Mouse (Mus musculus): ENCODE measurements around the gene Dbn1. TPM values are rescaled to one million over a fixed set of nuclear protein-coding genes. Genes with fewer than 3 reads are reported as not detected.
A peak's percentile ranks its signal among the peaks of the same experiment; 100 is the strongest.

Gene Dbn1
- polyA plus RNA-seq, 1 experiment from 2014 or later, result 792 TPM

DNA sequence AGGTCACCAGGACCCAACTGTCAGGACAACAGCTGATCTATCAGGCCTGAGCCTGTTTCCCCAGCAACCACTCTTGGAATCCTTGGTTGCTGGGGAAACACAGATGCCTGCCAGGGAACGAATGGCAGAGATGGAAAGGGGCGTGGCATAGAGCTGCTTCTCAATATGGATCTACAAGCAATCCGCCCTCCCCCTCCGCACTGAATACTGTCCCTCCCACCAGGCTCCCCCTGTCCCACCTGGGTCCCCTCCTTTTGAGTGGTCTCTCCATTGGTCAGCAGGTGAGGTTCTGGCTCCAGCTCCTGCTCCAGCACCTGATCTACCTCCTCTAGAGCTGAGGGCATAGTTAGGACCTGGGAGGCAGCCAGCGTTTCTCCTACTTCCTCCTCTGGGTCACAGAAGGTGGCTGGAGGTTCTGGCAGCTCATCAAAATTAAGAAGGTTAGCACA is 13.3 kb downstream of the Dbn1 start:
- H3K9ac ChIP-seq (replicated peaks; ENCODE audit: low read depth, low read length), result peak overlapping the region; percentile 36; the same call in 1 of the 2 replicates
- ATAC-seq, result peak; percentile 30
- H3K4me1 ChIP-seq (replicated peaks; ENCODE audit: control insufficient read depth, insufficient read depth, low read length), result peaks cover 51% of the 10 kb centered on the region
- peaks cover 40% of the 10 kb centered on the region for H3K36me3 ChIP-seq (ENCODE audit: control insufficient read depth, insufficient read depth)
- no peaks in the 10 kb centered on the region for H3K27me3 ChIP-seq (replicated peaks; ENCODE audit: control insufficient read depth, insufficient read depth, low read length)
- H3K9me3 ChIP-seq (ENCODE audit: control insufficient read depth, low read length), result no peaks in the 10 kb centered on the region
- peak overlapping the region; percentile 24; the same call in 1 of the 2 replicates for H3K4me2 ChIP-seq (ENCODE audit: low read length)
- peak overlapping the region; percentile 55 for H3K27ac ChIP-seq (ENCODE audit: low read length)
- no peak overlapping the region for H3K4me3 ChIP-seq (replicated peaks; ENCODE audit: low read length)
- 5% methylated on average over 5 of the region's 5 CpGs for WGBS

DNA sequence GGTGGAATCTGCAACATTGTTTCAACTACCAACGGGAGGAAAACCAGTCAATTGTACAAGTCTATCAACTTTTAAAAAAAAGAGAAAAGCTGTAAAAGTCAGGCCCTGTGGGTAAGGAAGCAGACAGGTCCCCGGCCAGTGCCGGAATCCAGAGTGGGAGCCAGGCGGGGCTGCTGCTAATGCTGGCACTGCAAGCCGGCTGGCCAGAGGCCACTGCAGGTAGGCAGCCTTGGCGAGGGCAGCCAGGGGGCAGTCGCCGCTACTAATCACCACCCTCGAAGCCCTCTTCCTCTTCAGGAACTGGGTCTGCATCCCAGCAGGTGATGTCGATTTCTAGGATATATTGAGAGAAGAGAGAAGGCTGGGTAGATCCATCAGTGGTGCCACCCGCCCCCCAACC is 13.9 kb downstream of the Dbn1 start:
- H3K36me3 ChIP-seq (ENCODE audit: control insufficient read depth, insufficient read depth), result peaks cover 34% of the 10 kb centered on the region
- H3K4me2 ChIP-seq (ENCODE audit: low read length), result peak overlapping the region; percentile 1; the same call in 1 of the 2 replicates
- H3K4me1 ChIP-seq (replicated peaks; ENCODE audit: control insufficient read depth, insufficient read depth, low read length), result peaks cover 58% of the 10 kb centered on the region
- 51% methylated on average over 11 of the region's 11 CpGs for WGBS
- H3K9ac ChIP-seq (replicated peaks; ENCODE audit: low read depth, low read length), result no peak overlapping the region
- ATAC-seq, result no peak
- no peaks in the 10 kb centered on the region for H3K27me3 ChIP-seq (replicated peaks; ENCODE audit: control insufficient read depth, insufficient read depth, low read length)
- H3K27ac ChIP-seq (ENCODE audit: low read length), result peak overlapping the region; percentile 33; the same call in 1 of the 2 replicates
- H3K4me3 ChIP-seq (replicated peaks; ENCODE audit: low read length), result no peak overlapping the region
- H3K9me3 ChIP-seq (ENCODE audit: control insufficient read depth, low read length), result no peaks in the 10 kb centered on the region

DNA sequence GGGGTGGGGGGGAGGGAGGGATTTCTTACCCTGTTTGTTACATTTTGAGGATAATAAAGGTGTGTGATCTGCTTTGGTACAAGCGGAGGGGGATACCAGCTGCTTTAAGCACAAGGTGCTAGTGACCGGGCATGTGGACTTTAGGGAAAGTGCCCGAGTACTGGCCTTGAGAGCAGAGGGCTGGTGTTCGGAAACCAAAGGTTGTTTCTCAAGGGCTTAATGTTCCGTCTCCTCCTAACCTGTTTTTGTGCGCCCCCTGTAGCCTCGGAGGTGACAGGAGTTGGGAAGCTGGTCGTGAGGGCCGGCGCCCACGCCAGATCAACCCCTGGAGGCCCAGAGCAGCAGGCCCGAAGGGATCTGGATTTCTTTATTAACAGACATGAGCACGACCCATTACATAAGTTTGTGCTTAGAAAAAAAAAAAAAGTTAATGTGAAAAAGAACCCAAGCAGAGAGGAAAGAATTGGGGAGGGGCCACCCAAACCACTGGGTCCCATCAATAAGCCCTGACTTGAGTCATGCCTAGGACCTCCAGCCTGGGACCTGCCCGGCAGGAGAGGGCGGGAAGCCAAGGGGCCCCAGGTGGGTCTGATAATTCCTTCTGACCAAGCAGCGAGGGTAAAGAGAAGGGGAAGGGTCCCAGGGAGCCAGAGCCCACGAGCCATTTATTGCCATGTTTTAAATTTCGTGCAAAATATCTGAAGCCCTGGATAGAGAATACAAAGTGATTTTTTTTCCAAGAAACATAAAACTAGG is 14.7 kb downstream of the Dbn1 start:
- peak overlapping the region; percentile 86 for H3K27ac ChIP-seq (ENCODE audit: low read length)
- WGBS, result 21% methylated on average over 18 of the region's 18 CpGs
- no peak for ATAC-seq
- H3K4me3 ChIP-seq (replicated peaks; ENCODE audit: low read length), result peak overlapping the region; percentile 53
- H3K36me3 ChIP-seq (ENCODE audit: control insufficient read depth, insufficient read depth), result peaks cover 32% of the 10 kb centered on the region
- no peaks in the 10 kb centered on the region for H3K27me3 ChIP-seq (replicated peaks; ENCODE audit: control insufficient read depth, insufficient read depth, low read length)
- peak overlapping the region; percentile 91 for H3K4me2 ChIP-seq (ENCODE audit: low read length)
- peak overlapping the region; percentile 75 for H3K9ac ChIP-seq (replicated peaks; ENCODE audit: low read depth, low read length)
- no peaks in the 10 kb centered on the region for H3K9me3 ChIP-seq (ENCODE audit: control insufficient read depth, low read length)
- H3K4me1 ChIP-seq (replicated peaks; ENCODE audit: control insufficient read depth, insufficient read depth, low read length), result peaks cover 63% of the 10 kb centered on the region

DNA sequence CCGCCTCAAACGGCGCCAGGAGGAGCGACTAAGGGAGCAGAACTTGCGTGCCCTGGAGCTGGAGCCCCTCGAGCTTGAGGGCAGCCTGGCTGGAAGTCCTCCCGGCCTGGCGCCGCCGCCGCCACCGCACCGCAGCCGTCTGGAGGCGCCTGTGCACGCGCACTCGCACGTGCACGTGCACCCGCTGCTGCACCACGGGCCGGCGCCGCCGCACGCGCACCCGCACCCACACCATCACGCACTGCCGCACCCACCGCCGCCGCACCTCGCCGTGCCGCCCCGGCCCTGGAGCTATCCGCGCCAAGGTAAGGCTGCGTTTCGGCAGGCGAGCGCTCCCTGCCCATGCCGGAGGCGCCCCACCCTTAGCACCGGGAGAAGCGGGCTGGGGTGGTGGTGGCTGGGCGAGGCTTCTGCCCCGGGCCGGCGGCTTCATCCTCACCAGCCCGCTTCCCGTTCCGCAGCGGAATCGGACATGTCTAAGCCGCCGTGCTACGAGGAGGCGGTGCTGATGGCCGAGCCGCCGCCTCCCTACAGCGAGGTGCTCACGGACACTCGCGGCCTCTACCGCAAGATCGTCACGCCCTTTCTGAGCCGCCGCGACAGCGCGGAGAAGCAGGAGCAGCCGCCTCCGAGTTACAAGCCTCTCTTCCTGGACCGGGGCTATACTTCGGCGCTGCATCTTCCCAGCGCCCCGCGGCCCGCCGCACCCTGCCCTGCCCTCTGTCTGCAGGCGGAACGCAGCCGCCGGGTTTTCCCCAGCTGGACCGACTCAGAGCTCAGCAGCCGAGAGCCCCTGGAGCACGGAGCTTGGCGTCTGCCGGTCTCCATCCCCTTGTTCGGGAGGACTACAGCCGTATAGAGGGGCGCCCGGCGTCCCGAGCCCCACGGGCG is 15.5 kb downstream of the Dbn1 start:
- H3K27me3 ChIP-seq (replicated peaks; ENCODE audit: control insufficient read depth, insufficient read depth, low read length), result no peaks in the 10 kb centered on the region
- peak overlapping the region; percentile 75 for H3K9ac ChIP-seq (replicated peaks; ENCODE audit: low read depth, low read length)
- ATAC-seq, result peak; percentile 53
- peak overlapping the region; percentile 86 for H3K27ac ChIP-seq (ENCODE audit: low read length)
- peak overlapping the region; percentile 91 for H3K4me2 ChIP-seq (ENCODE audit: low read length)
- peaks cover 65% of the 10 kb centered on the region for H3K4me1 ChIP-seq (replicated peaks; ENCODE audit: control insufficient read depth, insufficient read depth, low read length)
- H3K36me3 ChIP-seq (ENCODE audit: control insufficient read depth, insufficient read depth), result peaks cover 30% of the 10 kb centered on the region
- no peaks in the 10 kb centered on the region for H3K9me3 ChIP-seq (ENCODE audit: control insufficient read depth, low read length)
- H3K4me3 ChIP-seq (replicated peaks; ENCODE audit: low read length), result peak overlapping the region; percentile 53
- WGBS, result under 1% methylated on average over 102 of the region's 103 CpGs

DNA sequence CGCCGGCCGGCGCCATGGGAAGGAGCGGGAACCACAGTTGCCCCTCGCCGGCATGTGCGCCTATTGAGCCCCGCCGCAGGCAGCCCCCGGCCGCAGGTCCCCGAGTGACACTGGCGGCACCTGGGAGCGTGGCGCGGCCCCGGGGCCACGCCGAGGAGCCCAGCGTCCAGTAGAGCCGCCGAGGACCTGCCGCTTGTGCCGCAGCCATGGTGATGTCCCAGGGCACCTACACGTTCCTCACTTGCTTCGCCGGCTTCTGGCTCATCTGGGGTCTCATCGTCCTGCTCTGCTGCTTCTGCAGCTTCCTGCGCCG is 16.1 kb downstream of the Dbn1 start:
- peak overlapping the region; percentile 75 for H3K9ac ChIP-seq (replicated peaks; ENCODE audit: low read depth, low read length)
- no peaks in the 10 kb centered on the region for H3K27me3 ChIP-seq (replicated peaks; ENCODE audit: control insufficient read depth, insufficient read depth, low read length)
- peaks cover 24% of the 10 kb centered on the region for H3K36me3 ChIP-seq (ENCODE audit: control insufficient read depth, insufficient read depth)
- peak overlapping the region; percentile 91 for H3K4me2 ChIP-seq (ENCODE audit: low read length)
- no peak; the same call in 1 of the 2 replicates for ATAC-seq
- H3K9me3 ChIP-seq (ENCODE audit: control insufficient read depth, low read length), result no peaks in the 10 kb centered on the region
- peak overlapping the region; percentile 53 for H3K4me3 ChIP-seq (replicated peaks; ENCODE audit: low read length)
- H3K4me1 ChIP-seq (replicated peaks; ENCODE audit: control insufficient read depth, insufficient read depth, low read length), result peaks cover 69% of the 10 kb centered on the region
- H3K27ac ChIP-seq (ENCODE audit: low read length), result peak overlapping the region; percentile 86
- WGBS, result under 1% methylated on average over 31 of the region's 31 CpGs

DNA sequence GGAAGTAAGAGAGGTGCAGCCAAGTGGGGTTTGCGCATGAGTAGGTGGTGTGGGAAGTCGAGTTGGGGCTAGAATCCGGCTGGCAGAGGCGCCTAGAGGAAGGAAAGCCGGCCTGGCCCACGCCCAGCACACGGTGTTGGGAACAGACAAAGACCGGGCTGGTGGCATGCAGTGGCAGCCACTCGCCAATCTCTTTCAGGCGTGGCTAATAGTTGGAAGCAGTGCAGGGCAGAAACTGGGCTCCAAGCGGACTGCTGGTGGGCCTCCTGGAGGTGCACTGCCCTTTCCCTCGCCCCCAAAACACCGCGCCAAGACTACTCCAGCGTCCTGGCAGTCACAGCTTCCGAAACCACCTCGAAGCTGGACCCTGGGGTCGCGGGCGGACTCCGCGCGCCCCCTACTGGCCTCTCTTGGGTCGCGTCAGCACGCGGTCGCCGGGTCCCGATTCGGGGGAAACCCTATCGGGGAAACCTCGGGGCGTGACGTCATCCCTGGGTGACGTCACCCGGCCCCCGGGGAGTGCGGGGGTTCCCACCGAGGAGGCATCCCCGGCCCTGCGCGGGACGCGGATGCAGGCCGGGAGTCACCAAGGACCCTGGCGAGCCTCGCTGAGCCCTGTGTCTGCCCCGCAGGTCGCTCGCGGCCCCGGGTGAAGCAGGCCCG is 16.6 kb downstream of the Dbn1 start:
- H3K27me3 ChIP-seq (replicated peaks; ENCODE audit: control insufficient read depth, insufficient read depth, low read length), result no peaks in the 10 kb centered on the region
- H3K4me3 ChIP-seq (replicated peaks; ENCODE audit: low read length), result peak overlapping the region; percentile 53
- peak overlapping the region; percentile 86 for H3K27ac ChIP-seq (ENCODE audit: low read length)
- ATAC-seq, result peak; percentile 52
- peak overlapping the region; percentile 91 for H3K4me2 ChIP-seq (ENCODE audit: low read length)
- peaks cover 74% of the 10 kb centered on the region for H3K4me1 ChIP-seq (replicated peaks; ENCODE audit: control insufficient read depth, insufficient read depth, low read length)
- no peaks in the 10 kb centered on the region for H3K9me3 ChIP-seq (ENCODE audit: control insufficient read depth, low read length)
- H3K9ac ChIP-seq (replicated peaks; ENCODE audit: low read depth, low read length), result peak overlapping the region; percentile 75
- peaks cover 19% of the 10 kb centered on the region for H3K36me3 ChIP-seq (ENCODE audit: control insufficient read depth, insufficient read depth)
- WGBS, result under 1% methylated on average over 50 of the region's 54 CpGs

DNA sequence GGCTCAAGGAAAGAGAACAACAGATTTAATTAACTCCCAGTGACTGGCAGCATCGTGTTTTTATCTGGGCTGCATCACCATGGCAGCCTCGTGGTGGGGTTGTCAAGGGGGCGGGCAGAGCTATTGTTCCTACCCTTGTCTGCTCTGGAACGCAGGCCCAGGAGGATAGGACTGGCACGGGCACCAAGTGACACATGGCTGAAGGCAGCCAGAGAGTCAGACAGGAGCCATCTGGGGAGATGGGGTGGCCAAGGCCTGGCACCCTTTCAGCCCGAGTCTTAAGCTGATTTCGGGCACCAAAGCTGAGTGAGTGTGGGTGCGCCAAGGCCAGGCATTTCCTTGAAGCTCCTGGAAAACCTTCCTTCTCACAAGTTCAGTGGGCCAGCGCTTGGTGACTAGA is 17.5 kb downstream of the Dbn1 start:
- H3K4me1 ChIP-seq (replicated peaks; ENCODE audit: control insufficient read depth, insufficient read depth, low read length), result peaks cover 83% of the 10 kb centered on the region
- peak overlapping the region; percentile 75; the same call in 1 of the 2 replicates for H3K9ac ChIP-seq (replicated peaks; ENCODE audit: low read depth, low read length)
- 19% methylated on average over 9 of the region's 9 CpGs for WGBS
- no peaks in the 10 kb centered on the region for H3K27me3 ChIP-seq (replicated peaks; ENCODE audit: control insufficient read depth, insufficient read depth, low read length)
- ATAC-seq, result peak; percentile 26
- H3K36me3 ChIP-seq (ENCODE audit: control insufficient read depth, insufficient read depth), result peaks cover 11% of the 10 kb centered on the region; the same call in 1 of the 2 replicates
- H3K27ac ChIP-seq (ENCODE audit: low read length), result peak overlapping the region; percentile 86
- peak overlapping the region; percentile 91 for H3K4me2 ChIP-seq (ENCODE audit: low read length)
- no peaks in the 10 kb centered on the region for H3K9me3 ChIP-seq (ENCODE audit: control insufficient read depth, low read length)
- H3K4me3 ChIP-seq (replicated peaks; ENCODE audit: low read length), result no peak overlapping the region

DNA sequence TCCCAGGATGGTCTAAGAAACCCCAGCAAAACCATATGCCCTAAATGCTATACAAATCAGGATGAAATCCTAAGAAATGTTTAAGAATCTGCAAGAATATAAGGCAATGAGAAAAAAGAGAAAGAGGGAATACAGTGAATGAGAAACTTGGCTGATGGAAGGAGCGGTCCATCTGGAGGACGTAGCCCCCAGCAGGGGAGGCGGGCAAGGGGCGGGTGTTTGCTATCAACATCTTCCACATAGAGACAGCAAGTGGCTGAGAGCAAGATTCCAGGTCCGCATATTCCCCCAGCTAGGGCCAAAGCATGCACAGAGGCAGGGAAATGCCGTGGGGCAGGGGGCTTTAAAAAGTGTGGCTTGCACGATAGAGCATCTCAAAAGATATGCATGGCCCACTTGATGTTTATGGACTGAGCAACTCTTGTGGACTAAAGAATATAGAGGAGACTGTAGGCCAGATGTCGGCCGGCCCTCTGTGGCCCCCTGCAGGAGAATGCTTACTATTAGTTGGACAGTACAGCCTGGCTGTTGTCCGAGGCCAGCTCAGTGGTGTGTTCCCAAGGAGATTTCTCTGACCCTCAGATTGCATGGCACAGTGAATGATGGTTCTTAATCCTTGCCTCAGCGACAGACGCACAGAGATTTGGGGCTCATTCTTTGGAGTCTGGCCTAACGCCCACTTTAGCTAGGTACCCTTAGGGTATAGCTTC is 18.9 kb downstream of the Dbn1 start:
- Histone ChIP-seq H3K9ac (replicated peaks; ENCODE audit: low read depth, low read length) (no peak overlapping the region; the same call in 1 of the 2 replicates), H3K27ac (ENCODE audit: low read length) (no peak overlapping the region), H3K4me1 (replicated peaks; ENCODE audit: control insufficient read depth, insufficient read depth, low read length) (peaks cover 76% of the 10 kb centered on the region), H3K36me3 (ENCODE audit: control insufficient read depth, insufficient read depth) (0 out of 2 replicates have a peak, but pooled peaks cover 7% of the 10 kb centered on the region), H3K4me2 (ENCODE audit: low read length) (no peak overlapping the region), H3K9me3 (ENCODE audit: control insufficient read depth, low read length) (no peaks in the 10 kb centered on the region), H3K4me3 (replicated peaks; ENCODE audit: low read length) (no peak overlapping the region), H3K27me3 (replicated peaks; ENCODE audit: control insufficient read depth, insufficient read depth, low read length) (no peaks in the 10 kb centered on the region)
- ATAC-seq, result no peak
- WGBS, result 27% methylated on average over 13 of the region's 13 CpGs
